Mouse (Mus musculus) embryonic facial prominence, embryonic 11.5 days (tissue): ENCODE results near the gene Tie1. TPM values are rescaled to one million over a fixed set of nuclear protein-coding genes. Genes with fewer than 3 reads are reported as not detected.
"Not testable (repeated sequence)": the region's sequence is repeated elsewhere in the genome, so short reads cannot be mapped to it uniquely, and the experiment has no call there.

Experiments
- ATAC-seq: fragments of 200-750 bp; cut with Nextera tagmentation; replicated peaks from 2 replicates; pipeline ENCODE4 v1.8.0; 2017; ENCODE audit warnings: low read depth; ENCODE audit not compliant: insufficient number of reproducible peaks, low FRiP score, low TSS enrichment
- DNase-seq: peaks from one replicate; pipeline ENCODE4 v3.0.0-alpha.2; 2015; ENCODE audit warnings: low spot score
- H3K27ac ChIP-seq: fragments of 300-500 bp; sonication (generic); replicated peaks from 2 replicates; pipeline ENCODE4 v1.5.1; 2014; ENCODE audit warnings: mild to moderate bottlenecking, low read depth, low read length, control low read depth
- H3K27me3 ChIP-seq: fragments of 300-500 bp; sonication (generic); 2 replicates; pipeline ENCODE4 v1.6.1; 2014; ENCODE audit warnings: mild to moderate bottlenecking, low read length, moderate library complexity, mixed read lengths; ENCODE audit not compliant: control insufficient read depth, insufficient read depth
- H3K36me3 ChIP-seq: fragments of 300-500 bp; sonication (generic); replicated peaks from 2 replicates; pipeline ENCODE4 v1.6.1; 2014; ENCODE audit warnings: low read depth, mild to moderate bottlenecking, low read length, moderate library complexity, mixed read lengths; ENCODE audit not compliant: control insufficient read depth, insufficient read depth
- H3K4me1 ChIP-seq: fragments of 300-500 bp; sonication (generic); 2 replicates; pipeline ENCODE4 v1.6.1; 2014; ENCODE audit warnings: low read length, mixed read lengths; ENCODE audit not compliant: control insufficient read depth, insufficient read depth
- H3K4me2 ChIP-seq: fragments of 300-500 bp; sonication (generic); 2 replicates; pipeline ENCODE4 v1.6.1; 2014; ENCODE audit warnings: low read depth, mild to moderate bottlenecking, control low read depth, low read length, moderate library complexity
- H3K4me3 ChIP-seq: fragments of 300-500 bp; sonication (generic); 2 replicates; pipeline ENCODE4 v1.5.1; 2014; ENCODE audit warnings: low read depth, low read length, control low read depth
- H3K9ac ChIP-seq: fragments of 300-500 bp; sonication (generic); replicated peaks from 2 replicates; pipeline ENCODE4 v1.6.1; 2014; ENCODE audit warnings: mild to moderate bottlenecking, control low read depth, low read length
- H3K9me3 ChIP-seq: fragments of 300-500 bp; sonication (generic); replicated peaks from 2 replicates; pipeline ENCODE4 v1.6.1; 2016; ENCODE audit warnings: mild to moderate bottlenecking, low read length, inconsistent platforms, mixed read lengths; ENCODE audit not compliant: control insufficient read depth
- WGBS: fragments of 180-500 bp; shearing (Covaris S2); extraction: QIAGEN DNeasy Blood & Tissue Kit; methylation state at CpG from one replicate; pipeline ENCODE4 v1.1.7; 2014; 5-methylcytosine and 5-hydroxymethylcytosine counted together
- polyA plus RNA-seq: library from polyadenylated mRNA; unstranded; fragments of >200 nt; fragmentation: Nextera tagmentation; extraction: Ambion mirVana; gene quantifications from 2 replicates; pipeline ENCODE4 v1.2.1, GENCODE M21; 2014

Tie1 gene
- polyA plus RNA-seq, 1 experiment from 2014 or later = 8.9 TPM

- DNase-seq = peak; percentile 61
- H3K9me3 ChIP-seq = no peaks in the 10 kb centered on the region
- H3K4me1 ChIP-seq = no peaks in the 10 kb centered on the region
- no peak overlapping the region for H3K4me3 ChIP-seq
- H3K27me3 ChIP-seq = no peaks in the 10 kb centered on the region
- WGBS = 11% methylated on average over 6 of the region's 6 CpGs
- no peak overlapping the region for H3K9ac ChIP-seq
- no peak overlapping the region for H3K27ac ChIP-seq
- no peak for ATAC-seq
- no peaks in the 10 kb centered on the region for H3K36me3 ChIP-seq
- no peak overlapping the region for H3K4me2 ChIP-seq
Measured at GRCm38 (mm10) chr4:118509050-118509449, 19.2 kb upstream of the Tie1 start.

GRCm38 (mm10) chr4:118507171-118507570 lies 17.3 kb upstream of the Tie1 start:
- not testable (repeated sequence) for H3K4me2 ChIP-seq, H3K9ac ChIP-seq, H3K27ac ChIP-seq, H3K36me3 ChIP-seq, ATAC-seq, DNase-seq, H3K9me3 ChIP-seq, H3K4me1 ChIP-seq, H3K27me3 ChIP-seq, H3K4me3 ChIP-seq
- WGBS = 89% methylated on average over 1 of the region's 1 CpGs

GRCm38 (mm10) chr4:118505551-118505950 lies 15.7 kb upstream of the Tie1 start:
- Histone ChIP-seq H3K27me3 (no peaks in the 10 kb centered on the region), H3K36me3 (no peaks in the 10 kb centered on the region), H3K4me1 (no peaks in the 10 kb centered on the region), H3K27ac (no peak overlapping the region), H3K9me3 (no peaks in the 10 kb centered on the region), H3K9ac (no peak overlapping the region), H3K4me2 (no peak overlapping the region), H3K4me3 (no peak overlapping the region)
- DNase-seq (no peak), ATAC-seq (no peak)
- WGBS = 66% methylated on average over 3 of the region's 3 CpGs

GRCm38 (mm10) chr4:118500792-118501191 lies 10.9 kb upstream of the Tie1 start:
- 72% methylated on average over 9 of the region's 9 CpGs for WGBS
- ATAC-seq = no peak
- no peaks in the 10 kb centered on the region for H3K36me3 ChIP-seq

GRCm38 (mm10) chr4:118500171-118500724 lies 10.4 kb upstream of the Tie1 start:
- ATAC-seq (no peak), DNase-seq (no peak)
- H3K4me3 ChIP-seq = no peak overlapping the region
- no peaks in the 10 kb centered on the region for H3K4me1 ChIP-seq
- H3K9ac ChIP-seq = no peak overlapping the region
- WGBS = 48% methylated on average over 6 of the region's 6 CpGs
- H3K27me3 ChIP-seq = no peaks in the 10 kb centered on the region
- no peaks in the 10 kb centered on the region for H3K9me3 ChIP-seq
- H3K36me3 ChIP-seq = no peaks in the 10 kb centered on the region
- no peak overlapping the region for H3K4me2 ChIP-seq
- H3K27ac ChIP-seq = no peak overlapping the region

More at GRCm38 (mm10) chr4:118500792-118501191, 10.9 kb upstream of the Tie1 start:
- H3K4me1 ChIP-seq = no peaks in the 10 kb centered on the region
- no peak overlapping the region for H3K4me3 ChIP-seq
- H3K27me3 ChIP-seq = no peaks in the 10 kb centered on the region
- no peak overlapping the region for H3K27ac ChIP-seq
- H3K4me2 ChIP-seq = no peak overlapping the region
- no peak for DNase-seq
- no peaks in the 10 kb centered on the region for H3K9me3 ChIP-seq
- H3K9ac ChIP-seq = no peak overlapping the region

GRCm38 (mm10) chr4:118490461-118490860 lies 600 bp upstream of the Tie1 start:
- 92% methylated on average over 10 of the region's 10 CpGs for WGBS
- no peak for DNase-seq
- Histone ChIP-seq H3K36me3 (no peaks in the 10 kb centered on the region), H3K9me3 (no peaks in the 10 kb centered on the region), H3K4me1 (no peaks in the 10 kb centered on the region), H3K27ac (no peak overlapping the region), H3K9ac (no peak overlapping the region), H3K27me3 (no peaks in the 10 kb centered on the region), H3K4me2 (no peak overlapping the region), H3K4me3 (no peak overlapping the region)
- no peak for ATAC-seq

- 0 out of 2 replicates have a peak, but pooled peaks have one; percentile 15 for ATAC-seq
- Histone ChIP-seq H3K9ac (peak overlapping the region; percentile 47), H3K4me1 (no peaks in the 10 kb centered on the region)
Measured at GRCm38 (mm10) chr4:118476773-118477530, 12.9 kb downstream of the Tie1 start.

GRCm38 (mm10) chr4:118472687-118473086 lies 17.2 kb downstream of the Tie1 start:
- Histone ChIP-seq H3K9me3 (no peaks in the 10 kb centered on the region), H3K9ac (no peak overlapping the region), H3K27me3 (no peaks in the 10 kb centered on the region), H3K4me3 (no peak overlapping the region), H3K27ac (no peak overlapping the region), H3K4me1 (no peaks in the 10 kb centered on the region), H3K36me3 (no peaks in the 10 kb centered on the region), H3K4me2 (no peak overlapping the region)
- DNase-seq (no peak), ATAC-seq (no peak)
- 87% methylated on average over 11 of the region's 11 CpGs for WGBS

More at GRCm38 (mm10) chr4:118476773-118477530, 12.9 kb downstream of the Tie1 start:
- Histone ChIP-seq H3K4me3 (no peak overlapping the region), H3K36me3 (no peaks in the 10 kb centered on the region), H3K9me3 (no peaks in the 10 kb centered on the region), H3K27ac (peak overlapping the region; percentile 52; the same call in 1 of the 2 replicates), H3K27me3 (no peaks in the 10 kb centered on the region), H3K4me2 (no peak overlapping the region)
- peak; percentile 57 for DNase-seq
- WGBS = 29% methylated on average over 15 of the region's 15 CpGs
